Mouse (Mus musculus): ENCODE results near the gene Gja1. TPM values are rescaled to one million over a fixed set of nuclear protein-coding genes. Genes with fewer than 3 reads are reported as not detected.
"Not testable (repeated sequence)": the region's sequence is repeated elsewhere in the genome, so short reads cannot be mapped to it uniquely, and the experiment has no call there.

Gja1 gene
- total RNA-seq (2014; fragmentation: Nextera tagmentation), result 0.41 and 1.3 TPM in 2 replicates
- total RNA-seq (2017), result 3.7 and 4.9 TPM in 2 replicates

- ATAC-seq (replicated peaks; ENCODE audit: poor library complexity, severe bottlenecking), result peak; percentile 59
Observed at GRCm38 (mm10) chr10:56377097-56377965, at the start of gene Gja1. Gene Gja1 (plus strand): TSS chr10:56377330.

GRCm38 (mm10) chr10:56338851-56339489 is 38.2 kb upstream of the Gja1 start:
- ATAC-seq (replicated peaks; ENCODE audit: poor library complexity, severe bottlenecking), result peak; percentile 99

GRCm38 (mm10) chr10:56360472-56360871 is 16.7 kb upstream of the Gja1 start:
- no peak for ATAC-seq (replicated peaks; ENCODE audit: poor library complexity, severe bottlenecking)

- peak; percentile 93 for ATAC-seq (replicated peaks; ENCODE audit: poor library complexity, severe bottlenecking)
Observed at GRCm38 (mm10) chr10:56369073-56369472, 8.1 kb upstream of the Gja1 start.

- no peak for ATAC-seq (replicated peaks; ENCODE audit: poor library complexity, severe bottlenecking)
Observed at GRCm38 (mm10) chr10:56373021-56373720, 4.0 kb upstream of the Gja1 start.

GRCm38 (mm10) chr10:56374169-56374568 is 3.0 kb upstream of the Gja1 start:
- ATAC-seq (replicated peaks; ENCODE audit: poor library complexity, severe bottlenecking), result no peak

- no peak for ATAC-seq (replicated peaks; ENCODE audit: poor library complexity, severe bottlenecking)
Observed at GRCm38 (mm10) chr10:56375906-56376468, 1.1 kb upstream of the Gja1 start.

GRCm38 (mm10) chr10:56377966-56378647 is 977 bp downstream of the Gja1 start:
- peak; percentile 38 for ATAC-seq (replicated peaks; ENCODE audit: poor library complexity, severe bottlenecking)

- peak; percentile 50 for ATAC-seq (replicated peaks; ENCODE audit: poor library complexity, severe bottlenecking)
Observed at GRCm38 (mm10) chr10:56378648-56379254, 1.6 kb downstream of the Gja1 start.

GRCm38 (mm10) chr10:56379720-56380119 is 2.6 kb downstream of the Gja1 start:
- ATAC-seq (replicated peaks; ENCODE audit: poor library complexity, severe bottlenecking), result peak; percentile 17; the same call in 1 of the 2 replicates

- ATAC-seq (replicated peaks; ENCODE audit: poor library complexity, severe bottlenecking), result no peak
Observed at GRCm38 (mm10) chr10:56385195-56386109, 8.3 kb downstream of the Gja1 start.

- no peak for ATAC-seq (replicated peaks; ENCODE audit: poor library complexity, severe bottlenecking)
Observed at GRCm38 (mm10) chr10:56393095-56393784, 16.1 kb downstream of the Gja1 start.

GRCm38 (mm10) chr10:56393815-56394417 is 16.8 kb downstream of the Gja1 start:
- ATAC-seq (replicated peaks; ENCODE audit: poor library complexity, severe bottlenecking), result not testable (repeated sequence)

- no peak for ATAC-seq (replicated peaks; ENCODE audit: poor library complexity, severe bottlenecking)
Observed at GRCm38 (mm10) chr10:56397875-56398274, 20.7 kb downstream of the Gja1 start.

- ATAC-seq (replicated peaks; ENCODE audit: poor library complexity, severe bottlenecking), result no peak
Observed at GRCm38 (mm10) chr10:56398310-56398709, 21.2 kb downstream of the Gja1 start.

- ATAC-seq (replicated peaks; ENCODE audit: poor library complexity, severe bottlenecking), result not testable (repeated sequence)
Observed at GRCm38 (mm10) chr10:56401396-56401795, 24.3 kb downstream of the Gja1 start.

GRCm38 (mm10) chr10:56405934-56406333 is 28.8 kb downstream of the Gja1 start:
- no peak for ATAC-seq (replicated peaks; ENCODE audit: poor library complexity, severe bottlenecking)
